Mouse (Mus musculus) granulocyte monocyte progenitor cell, adult 5-6 weeks (primary cell): Measurements from ENCODE around the gene Hscb. TPM values are rescaled to one million over a fixed set of nuclear protein-coding genes. Genes with fewer than 3 reads are reported as not detected.

Source experiments
- ATAC-seq: replicated peaks from 2 replicates; pipeline ENCODE4 v1.8.0; 2016; ENCODE audit warnings: mild to moderate bottlenecking, moderate TSS enrichment, inconsistent platforms; ENCODE audit not compliant: poor library complexity, severe bottlenecking
- total RNA-seq, 2 experiments: library from RNA; stranded (forward) in 1 of 2; stranded (reverse) in 1 of 2; fragments of 200-712, 200-1000 nt in 1 of 2; fragments of >200 nt in 1 of 2; fragmentation: Nextera tagmentation in 1 of 2; gene quantifications; 2 replicates each; pipeline ENCODE4 v1.2.3; 2014 to 2017

The Hscb gene
- total RNA-seq, 2 experiments from 2014 or later, result 68.2 to 77.4 TPM

DNA sequence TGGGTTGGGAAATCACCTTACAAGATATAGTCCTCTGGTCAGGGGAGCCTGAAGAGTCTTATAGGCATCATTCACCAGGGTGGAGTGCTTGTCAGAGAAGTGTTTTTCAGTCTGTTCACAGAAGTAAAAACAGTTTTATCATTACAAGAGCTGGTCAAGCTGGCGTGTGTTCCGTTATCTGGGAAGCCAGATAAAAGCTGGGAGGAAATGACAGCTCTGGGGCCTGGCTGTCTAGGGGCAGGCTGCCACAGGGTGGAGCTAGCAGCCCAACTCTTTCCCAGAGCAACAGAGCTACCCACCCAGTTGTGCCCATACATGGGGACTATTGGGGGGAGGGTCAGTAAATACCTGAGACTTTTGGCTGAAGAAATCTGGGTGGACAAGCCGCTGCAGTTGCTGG, 3.6 kb downstream of the Hscb start:
- 0 out of 2 replicates have a peak, but pooled peaks have one; percentile 16 for ATAC-seq

DNA sequence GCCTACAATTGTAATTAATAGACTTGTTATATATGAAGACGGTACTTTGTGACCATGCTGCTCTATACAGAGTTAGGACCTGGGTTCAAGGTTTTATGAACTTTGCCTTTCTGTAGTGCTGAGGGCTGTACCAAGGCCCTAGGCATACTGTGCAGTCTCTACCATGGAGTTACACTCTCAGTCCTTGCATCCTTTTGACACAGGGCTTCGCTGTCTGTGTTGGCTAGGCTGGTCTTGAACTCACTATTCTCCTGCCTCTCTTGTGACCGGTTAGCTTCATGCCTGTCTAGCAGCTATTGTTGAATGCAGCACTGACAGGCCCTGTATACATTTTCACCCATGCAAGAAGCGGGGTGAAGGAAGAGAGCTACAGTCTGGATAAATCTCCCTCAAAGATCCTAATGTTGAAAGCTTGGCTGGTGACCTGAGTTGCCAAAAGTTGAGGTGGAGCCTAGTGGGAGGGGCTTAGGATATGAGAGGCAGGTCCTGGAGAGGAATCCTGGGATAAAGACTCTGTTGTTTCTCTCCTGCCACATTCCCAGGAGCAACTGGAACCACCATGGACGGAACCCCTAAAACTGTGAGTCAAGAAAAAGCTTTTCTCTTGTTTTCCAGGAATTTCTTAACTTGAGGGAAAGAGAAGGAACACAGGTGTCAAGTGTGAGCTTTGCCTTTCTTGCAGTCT, 8.4 kb downstream of the Hscb start:
- no peak for ATAC-seq

DNA sequence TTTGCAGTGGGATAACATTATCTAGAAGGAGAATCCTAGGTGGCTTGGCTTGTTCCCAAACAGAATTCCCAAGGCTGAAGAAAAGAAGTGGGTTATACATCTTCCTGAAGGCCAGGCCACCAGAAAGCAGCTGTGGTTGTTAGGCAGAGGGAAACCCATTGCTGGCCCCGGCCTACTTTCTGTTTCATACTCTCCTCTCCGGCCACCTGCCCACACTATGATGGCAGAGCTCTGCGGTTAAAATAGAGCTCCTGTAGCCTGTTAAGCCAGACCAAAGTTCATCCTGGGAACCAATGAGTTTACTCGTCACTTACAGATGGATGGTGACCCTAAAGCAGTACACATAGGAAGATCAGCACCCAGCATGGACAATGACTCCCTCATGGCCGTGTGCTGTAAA, 12.0 kb downstream of the Hscb start:
- ATAC-seq, result no peak

DNA sequence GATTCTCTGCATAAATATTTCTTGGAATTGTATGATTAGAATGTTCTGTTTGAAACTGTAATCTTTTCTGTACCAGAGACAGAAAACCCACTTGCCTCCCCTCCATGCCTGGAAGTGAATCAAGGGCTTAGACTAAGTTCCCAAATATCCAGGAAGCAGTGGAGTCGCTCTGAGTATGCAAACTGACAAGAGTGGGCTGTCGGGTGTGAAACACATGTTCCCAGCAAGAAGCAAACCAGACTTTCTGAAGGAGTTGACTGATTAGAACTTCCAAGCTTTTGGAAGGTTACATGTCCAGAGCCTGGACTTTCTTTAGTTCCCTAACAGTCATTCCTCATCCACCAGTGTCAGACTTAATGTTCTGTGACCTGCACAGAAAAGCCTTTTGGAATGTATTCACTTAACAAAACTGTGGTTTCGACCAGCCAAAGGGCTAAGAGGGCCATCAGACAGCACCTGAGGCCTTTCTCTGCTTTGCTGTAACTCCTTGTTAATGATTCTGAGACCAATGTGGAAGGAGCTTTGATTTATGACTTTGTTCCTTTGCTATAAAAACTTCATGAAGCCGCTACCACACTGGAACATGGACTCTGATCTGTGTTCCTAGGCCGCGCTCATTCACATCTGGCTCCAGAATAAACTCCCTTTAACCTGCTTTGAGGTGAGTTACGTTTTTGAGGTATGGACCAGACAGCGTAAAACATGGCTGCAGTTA, 12.6 kb downstream of the Hscb start:
- no peak for ATAC-seq

DNA sequence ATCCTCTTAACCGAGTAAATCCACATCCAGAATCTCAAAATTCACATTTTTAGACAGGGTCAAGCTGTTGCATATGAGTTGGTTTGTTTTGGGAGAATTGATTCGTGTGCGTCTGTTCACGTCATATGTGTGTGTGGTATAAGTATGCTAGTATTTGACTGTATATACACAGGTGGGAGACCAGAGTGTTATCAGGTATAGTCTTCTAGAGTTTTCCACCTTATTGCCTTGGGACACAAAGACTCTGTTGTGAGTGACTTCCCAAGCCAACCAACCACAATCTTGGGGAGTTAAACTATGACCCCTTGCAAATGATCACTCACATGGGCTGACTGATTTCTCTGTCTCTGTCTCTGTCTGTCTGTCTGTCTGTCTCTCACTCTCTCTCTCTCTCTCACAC, 15.2 kb downstream of the Hscb start:
- no peak for ATAC-seq

DNA sequence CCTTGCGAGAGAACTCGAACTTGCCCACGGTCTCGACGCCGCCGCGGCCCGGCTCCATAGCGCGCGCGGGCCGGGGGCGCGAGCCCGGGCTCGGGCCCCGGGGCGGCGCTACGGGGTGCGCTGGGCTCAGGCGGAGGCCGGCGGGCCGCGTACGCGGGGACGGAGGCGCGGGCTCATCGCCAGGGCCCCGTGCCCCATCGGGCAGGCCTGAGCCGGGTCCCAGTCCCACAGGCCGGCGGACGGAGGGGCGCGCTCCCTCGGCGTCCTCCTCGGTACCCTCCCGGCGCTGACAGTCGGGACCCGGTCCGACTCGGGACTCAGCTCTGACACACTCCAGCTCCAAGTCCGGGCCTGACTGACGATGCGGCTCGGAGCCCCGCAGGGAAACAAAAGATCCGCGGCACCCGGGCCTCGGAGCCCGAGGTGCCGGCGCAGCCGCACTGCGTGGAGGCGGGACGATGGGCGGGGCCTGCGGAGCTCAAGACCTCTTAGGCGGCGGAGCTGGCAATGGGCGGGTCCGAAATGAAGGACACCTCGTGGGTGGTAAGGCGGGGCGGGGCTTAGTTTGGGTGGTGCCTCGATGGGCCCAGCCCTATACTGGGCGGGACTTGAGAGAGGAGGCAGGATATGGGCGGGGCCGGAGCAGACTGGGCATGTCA, 29.8 kb downstream of the Hscb start, which contains the start of gene Ulk1:
TSS of gene Ulk1 (minus strand) at position 431 of the 659 bp plus-strand sequence.
- peak; percentile 85 for ATAC-seq

DNA sequence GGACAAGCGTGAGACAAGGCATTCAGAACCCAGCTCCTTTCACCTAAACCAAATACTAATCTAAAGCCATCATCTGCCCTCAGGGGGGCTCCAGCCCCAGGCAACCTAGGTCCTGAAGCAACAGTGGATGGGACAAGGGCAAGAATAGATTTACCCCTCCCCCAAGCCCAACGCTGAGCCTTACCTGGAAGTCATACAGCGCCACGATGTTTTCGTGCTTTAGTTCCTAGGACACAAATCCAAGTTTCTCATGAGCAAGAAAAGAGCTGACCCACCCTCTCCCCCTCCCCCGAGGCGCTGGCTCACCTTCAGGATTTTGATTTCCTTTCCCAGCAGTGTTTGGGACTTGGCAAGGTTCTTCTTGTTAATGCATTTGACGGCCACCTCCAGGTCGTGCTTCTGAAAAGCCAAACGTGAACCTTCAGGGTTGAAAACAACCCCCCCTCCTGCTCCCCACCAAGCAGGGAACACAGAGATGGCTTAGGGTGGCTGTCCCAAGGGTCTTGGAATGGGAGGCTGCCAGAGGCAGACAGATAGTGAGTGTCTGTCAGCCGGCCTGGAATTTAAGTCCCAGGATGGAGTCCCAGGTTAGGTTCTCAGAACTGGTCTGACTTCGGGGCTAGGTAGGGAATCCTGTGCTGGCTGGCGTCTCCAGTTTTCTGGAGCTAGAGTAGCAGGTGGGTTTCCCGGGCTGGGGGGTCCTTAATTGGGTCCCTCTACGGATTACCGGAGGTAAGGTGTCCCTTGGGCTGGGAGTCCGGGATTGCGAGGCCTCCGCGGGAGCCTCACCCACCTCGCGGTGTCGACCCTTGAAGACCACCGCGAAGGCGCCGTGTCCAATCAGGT, 30.5 kb downstream of the Hscb start:
- no peak for ATAC-seq

DNA sequence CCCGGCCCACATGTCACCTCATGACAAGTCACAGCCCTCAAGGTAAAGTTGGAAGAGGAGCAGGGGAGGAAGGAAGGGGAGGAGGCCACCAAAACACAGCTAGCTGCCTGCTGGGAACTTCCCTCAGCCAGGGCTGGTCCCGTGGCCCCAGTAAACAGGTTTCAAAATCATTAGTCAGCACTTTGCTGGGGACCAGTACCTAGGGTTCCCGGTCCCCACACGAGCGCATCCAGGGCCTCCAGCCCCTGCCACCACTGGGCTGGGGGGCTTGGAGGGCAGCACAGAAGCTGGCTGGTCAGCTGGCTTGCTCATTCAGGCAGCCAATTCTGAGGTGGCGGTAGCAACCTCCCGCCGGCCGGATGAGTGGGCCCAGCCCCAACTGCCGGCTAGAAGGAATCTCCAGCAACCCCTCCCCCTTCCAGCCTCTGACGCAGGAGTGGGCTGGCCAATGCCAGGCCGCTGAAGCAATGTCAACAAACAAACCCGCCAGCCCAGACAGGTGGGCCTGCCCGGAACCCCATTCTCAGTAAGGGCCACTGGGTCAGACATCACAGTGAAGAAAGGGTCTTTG, 31.4 kb downstream of the Hscb start:
- peak; percentile 68 for ATAC-seq

DNA sequence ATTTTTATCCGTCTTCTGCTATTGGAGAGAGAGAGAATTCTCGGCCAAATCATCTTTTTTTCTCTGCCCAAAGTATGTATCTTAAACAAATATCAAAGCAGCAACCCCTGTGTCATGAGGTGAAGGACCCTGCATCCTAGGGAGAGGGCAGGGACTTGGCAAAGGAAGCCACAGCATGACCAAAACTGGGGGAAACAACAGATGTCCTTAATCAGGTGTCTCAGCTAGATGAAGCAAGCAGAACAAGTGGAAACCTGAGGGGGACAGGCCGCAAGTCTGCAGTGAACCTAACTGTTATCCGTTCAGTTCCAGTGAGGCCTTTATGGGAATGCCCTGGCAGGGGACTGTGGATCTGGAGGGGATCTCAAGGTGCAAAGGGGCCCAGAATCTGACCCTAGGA, 32.1 kb downstream of the Hscb start:
- no peak for ATAC-seq

DNA sequence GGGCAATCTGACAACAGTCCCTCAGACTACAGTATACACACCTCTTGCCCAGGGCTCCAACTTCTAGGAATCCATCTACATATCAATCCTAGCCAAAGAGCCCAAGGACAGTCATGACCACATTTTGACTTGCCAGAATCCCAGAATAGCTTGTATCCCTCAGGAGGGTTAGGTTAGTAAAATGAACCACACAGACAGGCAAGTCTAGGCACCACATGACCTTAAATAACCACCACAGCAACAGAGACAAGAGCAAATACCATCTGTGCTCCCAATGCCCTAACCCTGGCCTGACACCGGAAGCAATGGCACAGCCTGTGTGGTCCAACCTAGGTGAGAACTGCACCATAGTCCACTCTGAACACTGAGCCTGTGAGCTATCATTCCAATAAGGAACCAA, 32.9 kb downstream of the Hscb start:
- no peak for ATAC-seq

DNA sequence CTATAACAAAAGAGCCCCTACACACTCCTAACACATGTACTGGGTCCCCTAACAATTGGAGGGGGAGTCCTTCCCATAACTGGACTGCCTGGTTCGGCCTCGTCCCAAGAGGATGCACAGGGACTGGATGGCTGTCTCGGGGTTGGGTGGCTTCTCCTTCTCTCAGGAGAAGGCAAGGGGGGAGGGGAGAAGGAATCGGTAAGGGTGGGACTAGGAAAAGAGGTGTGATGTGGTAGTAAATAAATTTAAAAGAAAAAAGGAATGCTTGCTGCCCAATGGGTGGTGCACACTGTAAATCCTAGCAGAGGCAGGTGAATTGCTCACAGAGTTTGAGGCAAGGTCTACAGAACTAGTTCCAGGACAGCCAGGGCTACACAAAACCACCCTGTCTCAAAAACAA, 33.4 kb downstream of the Hscb start:
- no peak for ATAC-seq

DNA sequence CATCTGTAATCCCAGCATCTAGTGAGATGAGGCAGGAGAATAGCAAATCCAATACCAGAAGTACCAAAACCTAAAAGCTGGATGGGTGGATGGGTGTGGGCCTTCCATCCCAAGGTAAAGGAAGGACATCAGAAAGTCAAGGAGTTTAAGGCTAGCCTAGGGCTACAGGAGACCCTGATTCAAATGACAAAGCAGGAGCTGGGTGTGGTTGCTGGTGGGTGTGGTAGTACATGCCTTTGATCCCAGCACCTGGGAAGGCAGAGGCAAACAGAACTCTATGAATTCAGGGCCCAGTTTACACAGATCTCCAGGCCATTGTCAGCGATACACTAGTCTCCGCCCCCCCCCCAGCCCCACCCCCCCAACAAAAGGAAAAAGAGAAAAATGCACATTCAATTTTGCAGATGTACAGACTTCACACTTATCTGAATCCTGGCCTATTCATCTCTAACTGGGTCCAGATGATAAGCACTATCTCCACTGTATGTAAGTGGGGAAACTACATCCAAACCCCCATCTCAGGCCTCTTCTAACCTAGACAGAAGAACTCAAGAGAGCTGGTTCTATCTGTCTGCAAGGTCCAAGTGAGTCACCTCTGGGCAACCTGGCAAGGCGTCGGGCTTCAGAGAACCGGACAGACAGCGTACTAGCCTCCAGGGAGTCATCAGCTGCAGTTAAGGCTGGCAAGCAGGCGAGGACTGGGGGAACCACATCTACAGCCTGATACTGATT, 35.4 kb downstream of the Hscb start:
- no peak for ATAC-seq

DNA sequence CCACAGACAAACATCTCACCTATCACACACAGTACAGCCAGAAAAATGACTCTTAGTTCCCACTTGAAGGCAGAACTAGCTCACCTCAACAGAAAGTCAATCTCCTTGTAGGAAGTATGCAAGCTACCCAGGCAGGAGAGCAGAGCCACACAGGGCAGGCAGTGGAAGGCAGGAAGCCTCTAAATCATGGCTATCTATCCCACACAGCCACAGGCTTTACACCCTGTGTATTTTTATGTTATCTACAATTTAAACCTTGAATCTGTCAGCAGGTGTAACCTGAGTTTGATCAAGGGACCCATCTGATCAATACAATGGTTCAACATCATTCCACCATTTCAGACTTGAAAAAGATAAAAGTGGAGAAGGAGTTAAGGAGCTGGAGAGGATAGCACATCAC, 36.8 kb downstream of the Hscb start:
- ATAC-seq, result no peak

DNA sequence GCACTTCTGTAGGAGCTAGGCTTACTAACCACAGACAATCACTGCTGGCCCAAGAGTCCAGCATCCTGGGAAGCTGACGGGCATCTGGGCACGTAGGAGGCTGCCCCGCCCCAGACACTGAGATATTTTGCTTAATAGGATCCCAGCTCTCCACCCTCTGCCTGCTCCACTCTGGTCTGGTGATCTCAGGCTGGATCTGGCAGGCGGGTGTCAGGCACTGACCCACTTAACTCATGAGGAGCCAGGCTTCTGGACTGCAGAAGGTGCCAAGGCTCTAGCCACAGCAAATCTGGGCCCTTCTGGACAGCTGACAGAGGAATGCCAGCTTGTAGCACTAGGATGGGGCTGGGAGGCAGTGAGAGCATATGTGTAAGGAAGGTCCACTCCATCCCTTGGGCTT, 37.4 kb downstream of the Hscb start:
- ATAC-seq, result no peak

DNA sequence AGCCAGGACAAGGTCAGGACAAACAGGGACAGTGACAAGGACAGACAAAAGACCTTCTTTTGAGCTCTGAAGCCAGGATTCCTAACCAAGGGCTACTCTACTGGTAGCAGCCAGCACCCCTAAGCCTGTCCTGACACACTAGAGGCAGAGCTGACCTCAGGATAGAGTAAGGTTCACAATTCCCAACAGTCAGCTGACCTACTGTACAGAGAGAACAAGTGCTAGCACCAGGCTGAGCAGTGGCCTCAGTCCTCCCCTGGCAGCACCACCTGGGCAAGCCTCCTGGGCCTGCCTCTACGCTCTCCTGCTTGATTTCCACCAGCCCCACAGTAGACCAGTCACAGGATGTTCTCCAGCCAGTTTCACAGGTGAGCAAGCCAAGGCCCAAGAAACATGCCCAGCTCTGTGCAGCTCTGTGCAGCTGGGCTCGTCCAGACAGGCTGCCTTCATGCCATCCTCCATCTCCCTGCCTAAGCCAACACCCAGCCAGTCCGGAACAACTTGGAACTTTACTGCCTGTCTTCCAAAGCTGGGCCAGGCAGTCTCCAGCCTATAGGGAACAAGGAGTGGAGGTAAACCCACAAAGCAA, 38.4 kb downstream of the Hscb start:
- no peak for ATAC-seq

DNA sequence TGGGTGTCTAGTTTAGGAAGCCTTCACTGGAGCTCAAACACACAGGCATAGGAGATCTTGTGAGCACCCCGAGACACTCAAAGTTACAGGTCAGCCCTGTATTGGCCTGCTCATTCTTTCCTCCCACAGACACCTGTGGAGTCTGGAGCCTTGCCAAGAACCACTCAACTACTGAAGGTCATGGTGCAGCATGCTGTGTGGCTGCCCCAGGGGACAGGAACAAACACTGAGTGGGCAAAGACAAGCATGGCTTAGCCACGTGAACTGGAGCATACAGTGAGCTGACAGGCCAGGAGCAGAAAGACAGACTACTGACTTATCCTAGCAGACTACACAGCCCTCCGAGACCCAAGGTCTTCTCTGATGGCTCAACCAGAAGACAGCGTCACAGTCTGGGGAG, 41.9 kb downstream of the Hscb start:
- no peak for ATAC-seq

DNA sequence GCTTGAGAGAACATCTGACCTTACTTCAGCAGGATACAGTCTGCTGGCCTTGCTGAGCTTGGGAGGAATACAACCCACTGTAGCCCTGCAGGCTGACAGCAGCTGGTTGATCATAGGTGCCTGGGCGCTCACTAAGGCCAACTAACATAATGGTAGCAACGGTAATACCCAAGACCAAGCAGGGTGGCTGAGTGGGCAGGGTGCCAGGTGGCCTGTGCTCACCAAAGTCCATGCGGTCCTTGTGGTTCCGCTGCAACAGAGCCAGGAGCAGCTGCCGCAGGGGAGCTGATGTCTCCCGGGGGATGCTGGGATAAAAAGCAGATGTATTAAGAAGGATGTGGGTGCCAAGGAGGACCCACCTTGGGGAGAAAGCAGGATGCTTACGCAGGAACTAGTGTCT, 45.2 kb downstream of the Hscb start:
- ATAC-seq, result no peak

DNA sequence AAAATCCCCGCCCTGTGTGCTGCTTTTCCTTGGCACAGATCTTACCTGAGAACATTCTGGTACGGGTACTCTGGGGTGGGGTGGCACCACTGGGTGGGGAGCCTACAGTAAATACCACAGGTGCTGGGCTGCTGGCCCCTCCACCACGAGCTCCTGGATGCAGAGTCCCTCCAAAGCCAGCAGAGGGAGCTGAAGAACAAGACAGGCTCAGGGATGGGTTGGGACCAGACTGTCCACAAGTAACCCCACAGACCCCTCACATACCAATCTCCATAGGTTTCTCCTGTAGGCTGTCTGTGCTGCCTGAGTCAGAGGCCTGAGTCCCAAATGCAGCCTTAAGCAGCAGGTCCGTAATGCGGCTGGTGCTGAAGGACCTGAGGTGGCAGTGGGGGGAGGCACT, 50.9 kb downstream of the Hscb start:
- ATAC-seq, result peak; percentile 76
